Mouse (Mus musculus) neural tube, embryonic 14.5 days (tissue): ENCODE measurements around the gene Tfeb. TPM values are rescaled to one million over a fixed set of nuclear protein-coding genes. Genes with fewer than 3 reads are reported as not detected.

Source experiments
- ATAC-seq: fragments of 200-750 bp; cut with Nextera tagmentation; 2 replicates; pipeline ENCODE4 v1.8.0; 2017; ENCODE audit warnings: low read depth, mild to moderate bottlenecking, moderate TSS enrichment, moderate library complexity
- H3K27ac ChIP-seq: fragments of 300-500 bp; sonication (generic); 2 replicates; pipeline ENCODE4 v1.5.1; 2014; ENCODE audit warnings: low read depth, mild to moderate bottlenecking, control low read depth, low read length, moderate library complexity, mixed read lengths
- H3K27me3 ChIP-seq: fragments of 300-500 bp; sonication (generic); 2 replicates; pipeline ENCODE4 v1.6.1; 2014; ENCODE audit warnings: low read length; ENCODE audit not compliant: control insufficient read depth, insufficient read depth
- H3K36me3 ChIP-seq: fragments of 300-500 bp; sonication (generic); 2 replicates; pipeline ENCODE4 v1.6.1; 2014; ENCODE audit warnings: low read length, mixed read lengths; ENCODE audit not compliant: control insufficient read depth, insufficient read depth
- H3K4me1 ChIP-seq: fragments of 300-500 bp; sonication (generic); 2 replicates; pipeline ENCODE4 v1.6.1; 2014; ENCODE audit warnings: low read length; ENCODE audit not compliant: control insufficient read depth, insufficient read depth
- H3K4me2 ChIP-seq: fragments of 300-500 bp; sonication (generic); 2 replicates; pipeline ENCODE4 v1.6.1; 2014; ENCODE audit warnings: mild to moderate bottlenecking, low read depth, low read length, control low read depth
- H3K4me3 ChIP-seq: fragments of 300-500 bp; sonication (generic); 2 replicates; pipeline ENCODE4 v1.5.1; 2014; ENCODE audit warnings: low read depth, low read length, control low read depth, mixed read lengths
- H3K9ac ChIP-seq: fragments of 300-500 bp; sonication (generic); replicated peaks from 2 replicates; pipeline ENCODE4 v1.6.1; 2014; ENCODE audit warnings: low read depth, mild to moderate bottlenecking, control low read depth, low read length, mixed read lengths
- H3K9me3 ChIP-seq: fragments of 300-500 bp; sonication (generic); 2 replicates; pipeline ENCODE4 v1.6.1; 2016; ENCODE audit warnings: low read length; ENCODE audit not compliant: control insufficient read depth
- WGBS: fragments of 180-500 bp; shearing (Covaris S2); extraction: QIAGEN DNeasy Blood & Tissue Kit; methylation state at CpG from one replicate; pipeline ENCODE4 v1.1.7; 2014; 5-methylcytosine and 5-hydroxymethylcytosine counted together
- polyA plus RNA-seq: library from polyadenylated mRNA; unstranded; fragments of >200 nt; fragmentation: Nextera tagmentation; extraction: Ambion mirVana; gene quantifications from 2 replicates; pipeline ENCODE4 v1.2.1, GENCODE M21; 2014

Tfeb gene
- polyA plus RNA-seq, 1 experiment from 2014 or later, result 1.8 TPM

DNA sequence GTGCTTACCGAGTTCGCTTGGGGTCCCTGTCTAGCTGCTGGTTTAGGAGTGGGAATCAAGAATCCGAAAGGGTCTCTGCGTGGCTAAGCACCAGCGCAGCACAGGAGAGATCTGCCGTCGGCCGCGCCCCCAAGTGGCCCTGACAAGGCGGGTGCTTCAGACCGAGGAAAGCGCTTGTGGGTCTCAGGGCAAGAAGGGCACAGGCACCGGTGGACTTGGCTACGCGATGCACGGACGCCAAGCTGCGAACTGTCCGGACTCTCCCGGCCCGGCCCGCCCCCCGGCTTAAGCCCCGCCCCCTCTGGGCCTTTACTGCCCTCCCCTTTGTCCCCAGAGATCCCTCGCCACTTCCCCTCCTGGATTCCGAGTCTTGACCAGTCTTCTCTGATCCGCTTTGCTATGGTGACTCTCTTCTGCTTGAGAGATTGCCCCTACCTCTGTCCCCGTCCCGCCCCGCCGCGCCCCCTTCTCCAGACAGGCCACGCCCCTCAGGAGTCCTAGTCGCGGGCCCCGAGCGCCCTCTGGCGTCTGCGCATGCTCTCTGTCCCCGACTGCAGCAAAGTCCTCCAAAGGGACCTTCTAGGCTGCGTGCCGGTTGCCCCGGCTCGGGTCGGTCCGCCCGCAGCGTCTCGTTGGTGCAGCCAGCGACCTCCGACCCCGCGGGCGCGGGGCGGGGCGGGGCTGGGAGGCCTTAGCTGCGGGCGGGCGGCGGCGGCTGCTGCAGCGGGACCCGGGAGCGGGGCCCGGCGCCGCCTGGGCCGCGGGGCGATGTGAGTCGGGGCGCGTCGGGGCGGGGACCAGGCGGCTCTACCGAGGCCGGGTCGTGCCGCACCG lies 42.1 kb upstream of the Tfeb start, which contains the start of gene Prickle4:
Gene Prickle4 (minus strand): TSS at position 234 of the 834 bp plus-strand sequence.
- H3K27ac ChIP-seq, result peak within 1 kb of the TSS; percentile 69
- H3K27me3 ChIP-seq, result no peaks in the 10 kb centered on the region

DNA sequence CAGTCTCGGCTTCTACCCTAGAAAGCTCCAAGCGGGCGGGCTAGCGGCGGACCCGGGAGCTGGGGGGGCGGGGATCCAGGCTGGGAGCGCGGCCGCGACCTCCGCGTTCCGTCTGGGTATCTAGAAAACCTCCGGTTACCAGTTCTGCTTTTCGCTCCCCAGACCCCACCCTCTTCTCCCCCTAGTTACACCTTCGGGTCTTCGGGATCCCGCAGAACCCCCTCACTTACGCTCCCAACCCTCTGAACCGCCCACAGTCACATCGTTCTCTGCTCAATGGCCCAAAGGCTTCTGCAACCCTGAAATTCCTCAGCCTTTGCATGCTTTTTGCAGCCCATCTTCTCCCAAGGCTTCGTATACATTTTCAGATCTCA lies 41.5 kb upstream of the Tfeb start:
- ATAC-seq, result peak; percentile 28
- WGBS, result 0% methylated on average over 13 of the region's 23 CpGs
- Histone ChIP-seq H3K9ac (peak overlapping the region; percentile 83), H3K4me1 (peaks cover 8% of the 10 kb centered on the region), H3K9me3 (no peaks in the 10 kb centered on the region), H3K27ac (peak overlapping the region; percentile 69), H3K36me3 (no peaks in the 10 kb centered on the region), H3K27me3 (no peaks in the 10 kb centered on the region), H3K4me2 (peak overlapping the region; percentile 78), H3K4me3 (peak overlapping the region; percentile 61)

More for the DNA sequence above, 42.1 kb upstream of the Tfeb start, which contains the start of gene Prickle4:
- Histone ChIP-seq H3K36me3 (no peaks in the 10 kb centered on the region), H3K9ac (peak within 1 kb of the TSS; percentile 83), H3K9me3 (no peaks in the 10 kb centered on the region), H3K4me1 (peaks cover 8% of the 10 kb centered on the region), H3K4me3 (peak within 1 kb of the TSS; percentile 61), H3K4me2 (peak within 1 kb of the TSS; percentile 78)
- under 1% methylated on average over 58 of the region's 82 CpGs for WGBS
- peak; percentile 94 for ATAC-seq

DNA sequence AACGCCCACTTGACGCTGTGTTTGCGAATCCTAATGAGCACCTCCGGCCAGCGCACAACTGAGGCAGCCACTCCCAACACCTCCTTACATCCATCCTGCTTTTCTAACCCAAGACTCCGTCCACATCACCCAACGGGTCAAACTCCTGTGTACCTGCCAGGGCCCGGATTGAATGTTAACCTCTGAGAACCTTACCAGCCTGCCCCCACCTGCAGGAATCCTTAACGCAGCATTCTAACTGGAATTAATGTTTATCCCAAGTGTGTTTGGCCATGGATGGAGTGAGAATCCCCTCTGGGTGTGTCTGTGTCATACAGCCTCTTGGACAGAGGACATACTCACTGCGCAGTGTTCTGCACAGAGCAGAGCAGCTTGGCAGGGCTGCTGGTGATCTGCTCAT lies 38.7 kb upstream of the Tfeb start:
- 93% methylated on average over 10 of the region's 10 CpGs for WGBS
- Histone ChIP-seq H3K9me3 (no peaks in the 10 kb centered on the region), H3K4me2 (no peak overlapping the region), H3K4me1 (peaks cover 8% of the 10 kb centered on the region), H3K9ac (no peak overlapping the region), H3K27ac (no peak overlapping the region), H3K27me3 (no peaks in the 10 kb centered on the region; the same call in 1 of the 2 replicates), H3K36me3 (peaks cover 6% of the 10 kb centered on the region; the same call in 1 of the 2 replicates), H3K4me3 (no peak overlapping the region)
- ATAC-seq, result no peak

DNA sequence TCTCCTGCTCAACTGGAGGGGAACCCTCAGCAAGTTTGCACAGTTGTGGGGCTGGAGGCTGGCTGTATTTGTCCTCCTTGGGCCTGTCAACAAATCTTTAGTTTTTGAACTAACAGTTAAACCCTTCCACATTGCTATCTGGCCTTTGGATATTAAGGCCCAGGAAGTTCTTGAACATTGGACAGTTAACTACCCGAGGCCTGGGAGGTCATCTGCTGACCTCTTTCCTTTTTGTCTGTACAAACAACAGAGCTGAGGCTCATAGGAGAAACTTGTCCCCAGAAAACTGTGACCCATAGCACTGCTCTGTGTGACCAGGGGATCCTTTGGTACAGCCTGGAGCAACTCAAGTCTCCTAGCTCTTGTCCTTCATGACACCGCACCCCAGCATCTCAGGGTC lies 37.8 kb upstream of the Tfeb start:
- ATAC-seq, result no peak
- Histone ChIP-seq H3K36me3 (peaks cover 9% of the 10 kb centered on the region; the same call in 1 of the 2 replicates), H3K4me3 (no peak overlapping the region), H3K27ac (no peak overlapping the region), H3K9ac (no peak overlapping the region), H3K4me1 (peaks cover 7% of the 10 kb centered on the region), H3K9me3 (no peaks in the 10 kb centered on the region), H3K4me2 (no peak overlapping the region), H3K27me3 (no peaks in the 10 kb centered on the region; the same call in 1 of the 2 replicates)
- 82% methylated on average over 2 of the region's 2 CpGs for WGBS

DNA sequence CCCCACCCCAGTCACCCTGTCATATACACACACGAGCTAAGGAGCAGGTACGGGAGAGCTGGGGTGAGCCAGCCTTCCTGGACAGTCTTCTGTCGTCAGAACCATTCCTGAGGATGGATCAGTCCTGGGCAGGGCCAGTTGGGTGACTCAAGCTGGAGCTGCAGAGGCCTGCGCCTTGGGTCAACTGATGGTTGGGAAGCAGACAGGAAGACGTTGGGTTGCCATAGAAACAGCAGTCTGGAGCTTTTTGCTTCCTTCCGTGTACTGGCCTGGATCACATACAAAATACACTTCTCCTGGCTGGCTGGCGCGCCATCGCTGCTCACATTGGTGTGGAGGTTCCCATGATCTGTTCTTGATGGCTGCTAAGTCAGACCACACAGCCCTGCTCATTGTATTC lies 35.0 kb upstream of the Tfeb start:
- Histone ChIP-seq H3K9ac (no peak overlapping the region), H3K4me1 (no peaks in the 10 kb centered on the region), H3K27ac (no peak overlapping the region), H3K9me3 (no peaks in the 10 kb centered on the region), H3K4me2 (no peak overlapping the region), H3K4me3 (no peak overlapping the region), H3K36me3 (peaks cover 9% of the 10 kb centered on the region; the same call in 1 of the 2 replicates), H3K27me3 (no peaks in the 10 kb centered on the region; the same call in 1 of the 2 replicates)
- WGBS, result 69% methylated on average over 9 of the region's 9 CpGs
- ATAC-seq, result no peak

DNA sequence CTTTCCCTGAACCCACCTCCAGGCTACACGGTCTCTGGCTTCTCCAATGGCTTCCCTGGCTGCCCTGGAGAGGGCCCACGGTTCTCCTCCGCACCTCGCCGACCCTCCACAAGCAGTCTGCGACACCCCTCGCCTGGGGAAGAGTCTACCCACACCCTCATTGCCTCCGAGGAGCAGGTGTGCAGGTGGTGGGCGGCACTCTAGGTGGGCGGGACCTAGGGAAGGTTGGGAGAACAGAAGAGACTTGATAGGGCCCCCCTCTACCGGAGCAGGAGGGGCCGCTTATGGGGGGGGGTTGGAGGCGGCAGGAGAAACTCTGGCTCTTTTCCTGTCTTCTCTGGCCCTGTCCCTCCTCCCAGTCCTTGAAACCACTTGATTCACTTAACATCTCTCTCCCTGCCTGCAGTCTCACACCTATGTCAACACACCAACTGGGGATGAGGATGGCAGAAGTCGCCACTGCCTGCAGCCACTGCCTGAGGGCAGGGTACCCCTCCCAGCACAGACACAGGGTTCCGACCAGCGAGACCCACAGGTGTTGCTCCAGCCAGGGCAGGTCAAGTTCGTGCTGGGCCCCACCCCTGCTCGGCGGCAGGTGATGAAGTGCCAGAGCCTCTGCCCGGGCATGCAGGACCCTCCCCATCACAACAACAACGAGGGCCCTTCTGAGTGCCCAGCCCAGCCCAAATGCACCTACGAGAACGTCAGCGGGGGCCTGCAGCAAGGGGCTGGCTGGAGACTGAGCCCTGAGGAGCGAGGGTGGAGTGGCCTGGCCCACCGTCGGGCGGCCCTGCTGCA lies 34.1 kb upstream of the Tfeb start:
- Histone ChIP-seq H3K9ac (no peak overlapping the region), H3K4me2 (no peak overlapping the region), H3K36me3 (peaks cover 9% of the 10 kb centered on the region; the same call in 1 of the 2 replicates), H3K4me3 (no peak overlapping the region), H3K27me3 (no peaks in the 10 kb centered on the region; the same call in 1 of the 2 replicates), H3K9me3 (no peaks in the 10 kb centered on the region), H3K27ac (no peak overlapping the region), H3K4me1 (no peaks in the 10 kb centered on the region)
- ATAC-seq, result no peak
- WGBS, result 42% methylated on average over 28 of the region's 28 CpGs

DNA sequence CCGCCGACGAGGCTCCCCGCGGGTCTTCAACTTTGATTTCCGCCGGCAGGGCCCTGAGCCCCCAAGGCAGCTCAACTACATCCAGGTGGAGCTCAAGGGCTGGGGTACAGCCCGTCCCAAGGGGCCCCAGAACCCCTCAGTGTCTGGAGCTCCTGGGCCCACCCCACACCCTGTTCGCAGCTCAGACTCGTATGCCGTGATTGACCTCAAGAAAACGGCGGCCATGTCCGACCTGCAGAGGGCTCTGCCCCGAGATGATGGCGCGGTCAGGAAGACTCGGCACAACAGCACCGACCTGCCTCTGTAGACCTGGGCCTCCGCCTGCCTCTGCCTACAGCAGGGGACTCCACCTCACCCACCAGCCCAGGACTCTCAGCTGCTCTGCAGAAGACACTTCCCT lies 33.3 kb upstream of the Tfeb start:
- H3K9ac ChIP-seq, result no peak overlapping the region
- no peak overlapping the region for H3K4me2 ChIP-seq
- peaks cover 9% of the 10 kb centered on the region; the same call in 1 of the 2 replicates for H3K36me3 ChIP-seq
- no peaks in the 10 kb centered on the region for H3K4me1 ChIP-seq
- ATAC-seq, result no peak
- 24% methylated on average over 20 of the region's 20 CpGs for WGBS
- H3K27me3 ChIP-seq, result no peaks in the 10 kb centered on the region; the same call in 1 of the 2 replicates
- no peak overlapping the region for H3K4me3 ChIP-seq
- no peak overlapping the region for H3K27ac ChIP-seq
- H3K9me3 ChIP-seq, result no peaks in the 10 kb centered on the region

DNA sequence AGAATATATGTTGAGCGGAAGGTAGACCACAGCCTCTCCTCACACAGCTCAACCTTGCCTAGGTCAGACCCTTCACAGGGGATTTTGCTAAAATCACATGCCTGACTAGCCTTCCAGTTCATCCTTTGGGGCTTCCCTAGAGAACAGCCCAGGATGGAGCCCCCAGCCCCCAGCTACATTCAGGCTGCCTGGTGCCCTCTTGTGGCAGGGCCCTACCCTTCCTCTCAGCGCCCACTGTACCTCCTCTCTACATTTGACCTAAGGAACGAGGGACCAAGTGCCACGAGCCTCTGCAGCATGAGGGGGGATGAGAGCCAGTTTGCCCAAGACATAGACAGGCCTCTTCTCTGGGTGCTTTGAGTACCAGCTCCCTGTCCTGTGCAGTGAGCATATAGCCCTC lies 32.1 kb upstream of the Tfeb start:
- H3K4me3 ChIP-seq, result no peak overlapping the region

More for the DNA sequence above, 32.1 kb upstream of the Tfeb start:
- Histone ChIP-seq H3K4me2 (no peak overlapping the region), H3K36me3 (peaks cover 9% of the 10 kb centered on the region; the same call in 1 of the 2 replicates), H3K27ac (no peak overlapping the region), H3K9me3 (no peaks in the 10 kb centered on the region), H3K9ac (no peak overlapping the region), H3K27me3 (no peaks in the 10 kb centered on the region; the same call in 1 of the 2 replicates), H3K4me1 (no peaks in the 10 kb centered on the region)
- no peak for ATAC-seq
- 74% methylated on average over 4 of the region's 4 CpGs for WGBS
